Mouse (Mus musculus): ENCODE measurements around the gene Csf3r. TPM values are rescaled to one million over a fixed set of nuclear protein-coding genes. Genes with fewer than 3 reads are reported as not detected.

Gene Csf3r
- total RNA-seq, 2 experiments from 2014 or later = 0.52 to 1.4 TPM

DNA sequence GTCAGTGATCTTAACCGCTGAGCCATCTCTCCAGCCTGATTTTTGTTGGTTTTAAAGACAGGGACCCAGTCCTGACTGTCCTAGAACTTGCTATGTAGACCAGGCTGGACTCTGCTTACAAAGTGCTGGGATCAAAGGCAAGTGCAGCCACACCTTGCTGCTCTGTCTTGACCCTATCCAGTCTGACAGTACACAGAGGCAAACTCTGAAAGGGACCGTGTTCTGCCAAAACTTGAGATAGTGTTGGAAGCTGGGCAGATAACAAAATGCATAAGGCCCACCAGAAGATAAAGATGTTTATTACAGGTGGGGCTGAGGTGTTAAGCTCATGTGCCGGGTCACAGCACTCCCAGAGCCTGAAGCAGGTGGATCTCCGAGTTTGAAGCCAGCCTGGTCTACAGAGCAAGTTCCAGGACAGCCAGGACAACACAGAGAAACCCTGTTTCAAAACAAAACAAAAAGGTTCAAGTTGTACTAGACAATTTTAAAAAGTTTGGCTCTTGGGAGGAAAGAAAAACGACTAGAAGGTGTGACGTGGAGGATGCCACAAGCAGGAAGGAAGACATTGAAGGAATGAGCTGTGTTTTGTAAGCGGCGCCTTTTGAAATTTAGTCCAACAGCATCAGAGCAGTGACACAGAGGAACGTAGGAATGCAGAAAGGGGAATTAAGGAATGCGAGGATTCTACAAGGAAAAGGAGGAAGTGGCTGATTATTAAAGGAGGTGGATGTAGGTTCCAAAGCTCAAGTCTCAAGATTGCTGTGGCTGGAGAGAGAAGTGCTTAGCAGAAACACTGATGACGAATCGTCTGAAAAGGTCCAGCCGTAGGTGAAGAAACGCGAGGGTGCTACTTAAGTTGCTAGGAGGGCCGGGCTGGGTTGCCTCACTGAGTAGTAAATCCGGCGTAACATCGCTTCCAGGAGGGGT lies 33.1 kb downstream of the Csf3r start:
- DNase-seq = no peak

GRCm38 (mm10) chr4:126058134-126058996 lies 34.0 kb downstream of the Csf3r start, which contains the start of gene Oscp1:
Gene Oscp1 (plus strand): TSS chr4:126058565.
- peak; percentile 90 for DNase-seq

DNA sequence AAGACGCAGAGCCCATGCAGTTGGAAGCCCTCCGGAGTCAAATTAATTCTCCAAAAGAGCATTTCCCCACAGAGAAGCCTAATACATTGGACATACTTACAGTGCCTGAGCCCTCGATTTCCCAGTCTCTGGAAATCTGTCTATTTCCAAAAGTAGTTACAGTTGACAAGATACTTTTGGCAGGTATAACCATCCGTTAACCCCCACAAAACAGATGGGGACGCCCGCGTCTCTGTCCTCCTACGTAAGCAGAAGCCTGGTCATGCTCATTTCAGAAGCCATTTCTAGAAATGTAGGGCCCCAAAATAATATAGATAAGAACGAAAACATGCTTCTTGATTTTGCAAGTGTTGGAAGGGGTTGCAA lies 34.6 kb downstream of the Csf3r start:
- no peak for DNase-seq

DNA sequence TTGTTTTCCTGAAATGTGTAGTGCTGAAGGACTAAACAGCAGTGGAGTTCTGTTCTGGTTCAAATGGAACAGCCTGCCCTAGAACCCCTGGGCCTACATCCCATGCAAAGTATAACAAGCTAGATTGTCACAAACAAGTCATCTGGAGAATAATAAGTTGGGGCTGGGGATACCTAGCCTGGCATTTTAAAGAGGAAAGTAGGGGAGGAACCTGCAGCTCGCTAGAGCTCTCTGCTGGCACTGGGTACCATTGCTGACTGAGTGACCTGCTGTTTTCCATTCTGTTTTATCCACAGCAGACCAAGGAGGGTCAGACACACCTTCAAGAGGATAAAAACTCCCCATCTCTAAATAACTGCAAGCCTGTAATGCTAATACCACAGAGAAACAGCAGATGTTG lies 38.5 kb downstream of the Csf3r start:
- DNase-seq = peak; percentile 24

DNA sequence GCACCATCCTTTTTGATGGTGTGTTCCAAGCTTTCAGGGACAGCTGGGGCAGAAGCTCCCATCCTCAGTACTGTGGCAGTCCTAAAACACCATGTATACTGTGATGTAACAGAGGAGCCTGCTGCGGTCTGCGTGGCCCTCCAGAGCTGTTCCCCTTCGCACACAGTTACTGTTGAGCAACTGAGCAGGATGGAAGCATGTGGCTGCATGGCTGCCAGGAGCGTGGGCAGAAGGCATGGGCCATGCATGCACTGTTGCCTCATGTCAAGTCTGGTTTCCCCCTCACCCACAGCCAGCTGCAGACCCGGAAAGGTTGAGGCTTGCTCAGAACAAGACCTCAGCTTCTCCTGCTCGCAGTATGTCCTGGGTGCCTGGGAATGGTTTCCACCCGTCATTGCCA lies 40.9 kb downstream of the Csf3r start:
- DNase-seq = no peak

DNA sequence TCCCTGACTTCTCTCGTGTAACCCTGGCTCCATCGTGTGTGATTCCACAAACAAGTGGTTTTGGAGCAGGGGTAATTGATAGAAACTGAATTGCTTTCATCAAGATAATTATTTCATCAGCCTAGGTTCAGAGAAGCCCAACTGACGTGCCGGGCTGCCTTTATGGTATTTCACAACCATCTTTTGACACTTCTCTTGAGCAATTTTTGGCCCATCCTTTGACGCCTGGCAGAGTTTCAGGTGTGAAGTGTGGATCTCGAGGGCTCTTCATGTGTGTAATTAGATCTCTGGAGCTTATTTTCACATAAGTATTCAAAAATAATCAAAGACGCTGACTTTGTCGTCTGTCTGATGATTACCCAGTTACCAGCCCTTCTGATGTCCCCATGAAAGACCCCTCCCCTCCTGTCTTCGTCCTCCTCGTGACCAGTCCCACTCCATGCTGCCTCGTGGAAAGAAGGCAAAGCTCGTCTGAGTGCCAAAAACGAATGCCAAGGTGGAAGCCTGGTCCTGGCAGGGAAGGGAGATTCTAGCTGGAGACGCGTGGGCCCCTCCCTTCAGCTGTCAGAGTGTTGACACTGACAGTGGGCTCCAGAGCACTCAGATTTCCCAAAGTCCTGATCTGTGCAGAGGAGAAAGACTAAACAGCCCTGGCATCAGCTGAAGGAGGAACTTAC lies 43.2 kb downstream of the Csf3r start:
- DNase-seq = peak; percentile 22

DNA sequence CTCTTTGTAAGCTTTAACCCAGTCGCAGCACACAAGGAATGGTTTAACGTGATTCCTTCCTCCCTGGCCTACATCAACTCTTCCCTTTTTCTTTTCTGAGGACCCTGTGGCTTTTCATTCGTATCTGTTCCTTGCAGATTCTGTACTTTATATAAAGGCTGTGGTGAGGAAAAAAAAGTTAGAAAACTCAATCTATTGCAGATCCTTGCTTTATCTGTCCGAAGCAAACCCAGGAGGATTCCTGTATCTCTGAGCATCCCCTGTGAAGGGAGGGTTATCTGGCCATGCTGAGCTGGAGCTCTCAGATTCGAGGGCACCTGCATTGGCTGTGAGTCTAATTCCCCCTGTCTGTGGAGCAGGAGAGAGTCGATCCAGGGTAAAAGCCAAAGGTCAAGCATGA lies 44.5 kb downstream of the Csf3r start:
- DNase-seq = no peak

GRCm38 (mm10) chr4:126077833-126078232 lies 53.5 kb downstream of the Csf3r start:
- DNase-seq = no peak

DNA sequence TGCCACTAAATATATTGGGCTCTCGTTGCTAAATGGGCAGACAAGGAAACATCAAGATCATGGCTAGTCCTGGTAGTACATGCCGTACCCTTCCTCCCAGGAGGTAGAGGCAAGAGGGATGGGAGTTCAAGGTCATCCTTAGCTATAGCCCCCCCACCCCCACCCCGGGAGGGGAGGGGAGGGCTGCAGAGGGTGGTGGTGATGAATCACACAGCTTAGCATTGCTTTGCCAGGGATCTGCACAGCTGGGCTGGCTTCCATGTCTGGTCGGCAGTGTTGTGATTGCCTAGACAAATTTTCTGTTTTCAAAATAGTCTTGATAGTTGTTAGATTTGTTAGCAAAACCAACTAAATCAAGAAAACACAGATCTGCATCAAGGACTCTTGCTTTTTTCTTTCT lies 54.9 kb downstream of the Csf3r start:
- no peak for DNase-seq

DNA sequence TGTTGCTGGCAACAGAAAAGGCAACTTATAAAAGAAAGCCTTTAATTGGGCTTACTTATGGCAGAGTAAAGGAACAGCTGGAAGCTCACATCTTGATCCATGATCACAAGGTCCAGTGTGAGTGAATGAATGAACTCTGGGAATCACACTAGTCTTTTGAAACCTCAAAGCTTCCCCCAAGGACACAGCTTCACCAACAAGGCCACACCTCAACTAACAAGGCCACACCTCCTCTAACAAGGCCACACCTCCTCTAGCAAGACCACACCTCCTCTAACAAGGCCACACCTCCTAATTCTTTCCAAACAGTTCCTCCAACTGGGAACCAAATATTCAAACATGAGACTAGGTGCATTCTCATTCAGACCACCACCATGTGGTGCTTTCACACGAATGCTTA lies 57.3 kb downstream of the Csf3r start:
- no peak for DNase-seq

GRCm38 (mm10) chr4:126083021-126083420 lies 58.7 kb downstream of the Csf3r start:
- DNase-seq = no peak

DNA sequence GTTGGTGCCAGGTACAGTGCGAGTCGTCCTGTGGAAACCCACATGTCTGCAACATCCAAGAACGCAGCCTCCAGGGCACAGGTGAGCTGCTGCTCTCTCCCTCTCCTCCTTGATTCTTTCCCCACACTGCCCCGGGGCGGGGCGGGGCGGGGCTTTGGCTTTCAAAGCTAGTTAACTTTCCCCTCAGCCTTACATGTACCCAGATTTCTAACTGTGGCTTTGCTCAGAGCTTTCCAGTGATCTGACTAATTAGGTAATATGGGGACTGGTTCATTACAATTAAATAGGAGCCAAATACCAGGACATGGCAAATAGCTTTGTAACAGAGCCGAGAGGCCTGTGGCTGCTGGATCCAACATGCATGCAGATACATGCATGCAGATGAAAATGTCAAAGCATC lies 60.0 kb downstream of the Csf3r start:
- no peak for DNase-seq

DNA sequence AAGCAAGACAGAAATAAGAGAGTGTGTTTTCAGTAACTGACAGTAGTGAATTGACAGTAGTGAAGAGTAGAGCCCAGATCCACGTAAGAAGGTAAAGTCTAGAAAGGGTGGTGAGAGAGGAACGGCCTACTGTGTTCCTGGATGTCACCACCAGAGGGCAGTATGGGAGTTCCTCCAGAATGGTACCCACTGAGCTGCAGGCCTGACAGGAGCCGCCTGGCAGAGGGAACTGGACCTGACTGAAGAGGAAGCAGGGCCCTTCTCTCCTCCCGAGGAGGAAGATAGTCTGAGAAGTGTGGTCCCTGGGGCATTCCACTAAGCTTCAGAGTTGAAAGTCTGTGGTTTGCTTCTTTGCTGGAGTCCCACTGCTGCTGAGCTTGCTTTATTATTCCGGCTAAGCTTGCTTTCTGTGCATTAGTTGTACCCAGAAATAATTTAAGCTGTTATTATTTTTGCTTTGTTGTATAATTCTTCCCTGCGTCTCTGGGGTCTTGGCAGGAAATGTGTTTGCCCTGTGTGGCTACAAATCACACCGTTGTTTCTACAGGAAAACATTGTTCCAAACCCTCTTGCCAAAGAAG lies 61.7 kb downstream of the Csf3r start:
- peak; percentile 88 for DNase-seq

- no peak for DNase-seq
Measured at GRCm38 (mm10) chr4:126090101-126090847, 65.9 kb downstream of the Csf3r start.

DNA sequence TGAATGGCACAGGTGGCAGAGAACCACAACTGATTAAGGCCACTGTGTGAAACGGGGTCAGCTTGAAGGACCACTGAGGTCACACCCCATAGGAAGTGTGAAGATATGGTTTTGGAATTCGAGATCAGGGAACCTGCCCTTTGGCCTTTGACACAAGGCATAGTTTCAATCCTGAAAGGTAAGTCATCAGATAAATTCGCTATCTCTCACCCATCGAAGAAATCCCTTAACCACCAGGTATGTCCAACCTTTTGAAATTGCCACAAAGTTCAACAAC lies 66.4 kb downstream of the Csf3r start:
- DNase-seq = no peak

DNA sequence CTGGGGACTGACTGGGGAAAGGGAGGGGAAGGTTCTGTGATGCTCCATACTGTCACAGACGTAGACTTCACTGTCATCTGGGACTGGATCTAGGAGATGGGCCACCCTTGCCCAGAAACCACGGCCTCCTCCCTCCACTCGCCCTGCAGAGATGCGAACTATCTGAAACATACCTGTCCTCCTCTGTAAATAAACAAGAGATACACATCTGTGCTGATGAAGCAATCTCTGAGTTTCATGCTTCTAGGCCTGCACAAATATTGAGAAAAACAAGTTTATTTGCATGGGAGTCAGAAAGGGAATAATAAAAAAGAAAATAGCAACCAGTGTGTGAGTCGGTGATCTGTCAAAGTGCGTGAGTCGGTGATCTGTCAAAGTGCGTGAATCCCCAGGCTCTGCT lies 67.5 kb downstream of the Csf3r start:
- DNase-seq = no peak

Other genes with a start within 250 kb of the Csf3r start
- gene Mrps15, start 22.4 kb downstream of the Csf3r start, total RNA-seq (2021) = 10 to 100 TPM; 62.9 to 65.3 TPM
- gene Oscp1, start 34.0 kb downstream of the Csf3r start, total RNA-seq (2021) = 1 to 10 TPM; 4.9 to 5.9 TPM
- 10 to 100 TPM; 17.3 to 18.4 TPM for gene Lsm10, start 72.1 kb downstream of the Csf3r start, total RNA-seq (2021)
- 10 to 100 TPM; 32.5 to 33.2 TPM for gene Stk40, start 79.4 kb downstream of the Csf3r start, total RNA-seq (2021)
- gene Eva1b, start 123.2 kb downstream of the Csf3r start, total RNA-seq (2021) = 10 to 100 TPM; 27.3 to 29.3 TPM
- gene Sh3d21, start 138.9 kb downstream of the Csf3r start, total RNA-seq (2021) = 1 to 10 TPM; 1.6 to 1.8 TPM
- gene Thrap3, start 178.2 kb downstream of the Csf3r start, total RNA-seq (2021) = 100 to 1,000 TPM; 226 TPM
- gene Map7d1, start 231.8 kb downstream of the Csf3r start, total RNA-seq (2021) = 100 to 1,000 TPM; 182 to 197 TPM
- gene Trappc3, start 237.8 kb downstream of the Csf3r start, total RNA-seq (2021) = 10 to 100 TPM; 50.7 to 54.3 TPM

Measured in heart, postnatal 4 days (tissue).